Mouse (Mus musculus) cerebellum, adult 11 months (tissue): ENCODE measurements around the gene Eci1.
"Not testable (repeated sequence)": the region's sequence is repeated elsewhere in the genome, so short reads cannot be mapped to it uniquely, and the experiment has no call there.

ENCODE experiments used
- DNase-seq: peaks from one replicate; pipeline ENCODE4 v3.0.0; 2022

Gene Eci1

DNA sequence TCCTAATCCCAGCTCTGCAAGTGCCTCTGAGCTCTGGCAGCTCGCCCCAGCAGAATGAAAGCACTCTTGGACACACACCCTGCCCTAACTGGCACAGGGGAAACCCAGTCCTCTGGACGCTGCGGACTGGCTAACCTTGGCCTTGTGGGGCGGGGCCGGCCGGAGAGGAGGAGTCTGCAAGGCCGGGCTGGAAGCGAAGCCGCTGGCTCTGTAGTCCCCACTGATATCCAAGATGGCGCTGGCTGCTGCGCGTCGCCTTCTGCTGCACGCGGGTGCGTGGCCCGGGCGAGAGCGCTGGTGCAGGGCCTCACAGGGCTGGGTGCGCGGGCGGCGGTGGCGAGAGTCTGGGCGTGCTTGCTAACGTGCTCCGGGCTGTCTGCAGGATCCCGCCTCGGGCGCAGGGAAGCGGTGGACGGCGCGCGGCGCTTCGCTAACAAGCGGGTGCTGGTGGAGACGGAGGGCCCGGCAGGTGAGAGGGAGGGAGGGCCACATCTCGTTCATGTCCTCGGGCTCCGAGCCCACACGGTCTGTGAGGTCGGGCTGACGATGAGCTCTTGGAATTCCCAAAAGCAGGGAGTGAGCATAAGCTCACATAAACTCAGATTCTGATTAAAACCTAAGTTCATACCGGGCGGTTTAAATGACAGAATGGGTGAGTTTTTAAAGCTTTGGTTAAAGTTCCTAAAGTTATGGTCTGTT is at the start of gene Eci1:
Gene Eci1, plus strand, starts transcription at position 171 of the 699 bp plus-strand sequence.
- DNase-seq: peak; percentile 96

DNA sequence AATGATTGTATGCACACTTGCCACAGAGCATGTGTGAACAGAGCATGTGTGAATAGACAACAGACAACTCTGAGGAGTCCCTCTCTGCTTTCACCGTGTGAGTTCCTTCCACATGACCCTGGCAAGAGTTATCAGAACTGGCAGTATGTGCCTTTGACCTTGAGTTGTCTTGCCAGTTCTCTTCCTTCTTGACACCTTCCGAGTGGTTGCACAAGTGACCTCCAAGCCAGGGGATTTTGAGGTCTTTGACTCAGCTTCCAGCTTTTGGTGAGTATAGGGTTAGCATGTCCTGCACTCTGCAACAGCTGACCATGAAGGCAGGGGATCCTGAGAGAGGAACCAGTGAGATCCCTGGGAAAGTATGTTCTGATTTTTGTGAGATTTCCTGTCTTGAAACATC is 47.9 kb upstream of the Eci1 start:
- DNase-seq: no peak

DNA sequence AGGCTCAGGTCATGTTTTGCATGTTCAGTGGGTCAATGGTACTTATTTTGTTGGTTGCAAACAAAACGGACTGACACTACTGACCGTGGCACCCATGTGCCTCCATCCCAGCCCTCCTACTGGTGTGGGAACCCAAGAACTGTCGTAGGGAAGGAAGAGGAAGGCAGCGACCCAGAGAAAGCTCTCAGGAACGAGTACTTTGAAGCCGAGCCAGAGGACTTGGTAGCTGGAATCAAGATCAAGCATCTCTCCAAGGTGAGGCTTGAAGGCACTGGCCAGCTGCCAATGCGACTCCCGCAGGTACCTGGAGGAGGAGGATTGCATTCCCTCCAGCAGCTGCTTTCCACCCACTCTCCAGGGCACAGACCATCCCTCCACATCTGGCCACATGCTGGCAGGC is 42.7 kb upstream of the Eci1 start:
- no peak for DNase-seq

DNA sequence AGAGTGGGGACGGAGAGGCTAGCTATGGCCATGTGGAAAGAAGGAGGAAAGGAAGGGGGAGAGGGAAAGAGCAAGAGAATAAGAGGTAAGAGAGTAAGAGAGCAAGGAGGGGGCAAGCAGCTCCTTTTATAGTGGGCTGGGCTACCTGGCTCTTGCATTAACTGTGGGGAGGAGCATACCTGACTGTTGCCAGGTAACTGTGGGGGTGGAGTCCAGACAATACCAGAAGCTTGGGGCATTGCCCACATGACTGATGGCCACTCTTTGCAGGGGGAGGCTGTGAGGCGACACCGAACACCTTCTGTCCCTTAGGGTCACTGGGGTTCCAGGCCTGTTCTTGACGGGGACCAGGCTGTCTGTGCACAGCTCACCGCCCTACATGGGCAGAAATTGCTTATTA is 37.7 kb upstream of the Eci1 start:
- no peak for DNase-seq

DNA sequence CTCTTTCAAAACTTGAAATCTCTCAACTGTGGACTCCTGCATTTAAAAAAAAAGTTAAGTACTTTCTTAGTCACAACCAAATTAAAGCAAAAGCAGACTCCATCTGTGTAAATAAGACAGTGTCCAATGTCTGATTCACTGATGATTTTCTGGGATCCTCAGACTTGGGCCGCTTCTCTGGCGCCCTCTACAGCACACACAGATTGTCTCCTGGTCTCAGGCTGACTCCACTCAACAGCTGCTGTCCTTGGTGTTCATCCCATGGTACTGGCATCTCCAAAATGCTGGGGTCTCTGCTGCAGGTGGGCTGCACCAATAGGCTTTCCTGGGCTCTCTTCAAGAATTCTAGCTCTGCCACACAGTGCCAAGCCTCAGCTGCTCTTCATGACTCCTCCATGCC is 36.6 kb upstream of the Eci1 start:
- DNase-seq: peak; percentile 41

DNA sequence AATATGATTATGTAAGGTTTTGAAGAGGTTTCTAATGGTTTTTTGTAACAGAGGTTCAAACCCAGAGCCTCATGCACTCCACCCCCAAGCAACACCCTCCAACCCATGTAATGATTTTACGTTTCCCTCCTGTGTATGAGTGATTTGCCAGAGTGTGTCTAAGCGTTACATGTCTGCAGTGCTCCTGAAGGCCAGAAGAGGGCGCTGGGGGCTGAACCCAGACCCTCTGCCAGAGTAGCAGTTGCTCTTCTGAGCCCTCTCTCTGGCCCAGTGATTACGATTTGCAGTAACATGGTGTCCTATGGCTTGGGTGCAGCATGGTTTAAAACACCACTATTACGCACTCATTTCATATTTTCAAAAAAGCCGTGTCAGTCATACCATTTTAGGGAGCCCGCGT is 35.3 kb upstream of the Eci1 start:
- no peak for DNase-seq

DNA sequence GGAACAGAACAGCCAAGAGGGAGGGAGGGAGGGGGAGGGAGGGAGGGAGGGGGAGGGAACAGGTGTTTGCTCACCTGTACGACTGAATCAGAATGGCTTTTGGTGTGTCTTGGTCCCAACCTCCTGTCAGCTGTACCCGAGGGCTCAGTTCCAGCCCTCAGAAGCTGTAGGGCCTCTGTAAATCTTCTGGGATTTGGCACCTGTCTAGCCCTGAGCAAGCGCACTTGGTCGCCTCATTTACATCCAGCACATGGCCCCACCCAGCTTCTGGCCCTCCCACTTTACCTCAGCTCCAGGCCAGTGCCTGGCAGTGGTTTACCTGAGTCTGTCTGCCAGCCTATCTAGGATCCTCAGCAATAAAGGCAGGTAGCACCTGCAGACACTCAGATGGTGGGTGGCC is 32.9 kb upstream of the Eci1 start:
- DNase-seq: no peak

DNA sequence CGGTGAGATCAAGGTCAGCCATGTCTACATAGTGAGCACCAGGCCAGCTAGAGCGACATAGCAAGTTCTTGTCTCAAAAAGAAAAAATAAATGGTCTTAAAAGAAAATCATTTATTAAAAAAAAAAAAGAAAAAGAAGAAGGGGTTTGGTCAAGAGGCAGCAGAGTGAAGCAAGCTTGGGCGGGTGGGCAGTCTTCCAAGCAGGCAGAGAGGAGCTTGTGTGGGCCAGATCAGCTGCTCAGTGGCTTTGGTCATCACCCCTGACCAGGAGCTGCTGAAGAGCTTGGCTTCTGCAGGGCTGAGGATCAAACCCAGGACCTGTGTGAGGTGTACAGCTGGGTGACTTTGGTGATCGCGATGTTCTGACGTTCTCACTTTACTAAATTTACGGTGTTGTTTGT is 32.0 kb upstream of the Eci1 start:
- DNase-seq: no peak

DNA sequence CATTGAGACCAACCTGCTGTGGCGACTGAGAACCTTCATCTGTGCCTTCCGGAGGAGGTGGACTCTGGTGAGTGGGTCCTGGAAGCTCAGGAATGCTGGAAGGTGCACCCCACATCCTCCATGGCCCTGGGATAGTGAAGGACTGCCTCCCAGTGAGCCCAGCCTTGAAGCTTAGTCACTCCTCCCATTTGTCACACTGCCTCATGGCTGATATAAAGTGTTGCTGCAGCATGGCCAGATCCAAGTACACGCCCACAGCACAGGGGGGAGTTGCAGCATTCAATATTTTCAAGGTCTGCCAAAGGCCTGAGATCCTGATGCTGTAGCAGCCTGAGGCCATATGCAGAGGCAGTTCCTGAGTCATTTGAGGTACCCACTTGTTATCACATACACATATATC is 24.1 kb upstream of the Eci1 start:
- no peak for DNase-seq

DNA sequence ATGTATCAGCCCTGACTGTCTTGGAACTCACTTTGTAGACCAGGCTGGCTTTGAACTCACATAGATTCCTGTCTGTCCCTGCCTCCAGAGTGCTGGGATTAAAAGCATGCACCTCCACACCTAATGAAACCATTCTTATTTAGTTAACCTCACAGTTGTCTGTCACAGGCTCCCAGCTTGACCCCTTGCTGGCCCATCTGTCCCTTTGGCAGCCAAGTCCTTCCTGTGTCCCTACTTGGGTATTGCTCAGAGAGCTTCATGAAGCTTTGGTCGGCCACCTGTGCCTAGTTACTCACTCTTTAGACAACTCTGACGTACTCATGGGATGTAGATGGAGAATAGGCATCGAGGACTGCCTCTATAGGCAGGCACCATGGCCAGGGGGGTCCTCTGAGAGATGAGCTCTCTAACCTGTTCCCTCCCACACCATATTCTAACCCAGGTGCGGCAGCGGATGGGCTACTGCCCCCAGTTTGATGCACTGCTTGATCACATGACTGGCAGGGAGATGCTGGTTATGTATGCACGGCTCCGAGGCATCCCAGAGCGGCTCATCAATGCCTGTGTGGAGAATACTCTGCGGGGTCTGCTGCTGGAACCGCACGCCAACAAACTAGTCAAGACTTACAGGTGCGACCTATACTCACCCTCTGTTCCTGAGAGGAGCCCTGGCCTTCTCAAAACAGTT is 19.2 kb upstream of the Eci1 start:
- DNase-seq: peak; percentile 47

DNA sequence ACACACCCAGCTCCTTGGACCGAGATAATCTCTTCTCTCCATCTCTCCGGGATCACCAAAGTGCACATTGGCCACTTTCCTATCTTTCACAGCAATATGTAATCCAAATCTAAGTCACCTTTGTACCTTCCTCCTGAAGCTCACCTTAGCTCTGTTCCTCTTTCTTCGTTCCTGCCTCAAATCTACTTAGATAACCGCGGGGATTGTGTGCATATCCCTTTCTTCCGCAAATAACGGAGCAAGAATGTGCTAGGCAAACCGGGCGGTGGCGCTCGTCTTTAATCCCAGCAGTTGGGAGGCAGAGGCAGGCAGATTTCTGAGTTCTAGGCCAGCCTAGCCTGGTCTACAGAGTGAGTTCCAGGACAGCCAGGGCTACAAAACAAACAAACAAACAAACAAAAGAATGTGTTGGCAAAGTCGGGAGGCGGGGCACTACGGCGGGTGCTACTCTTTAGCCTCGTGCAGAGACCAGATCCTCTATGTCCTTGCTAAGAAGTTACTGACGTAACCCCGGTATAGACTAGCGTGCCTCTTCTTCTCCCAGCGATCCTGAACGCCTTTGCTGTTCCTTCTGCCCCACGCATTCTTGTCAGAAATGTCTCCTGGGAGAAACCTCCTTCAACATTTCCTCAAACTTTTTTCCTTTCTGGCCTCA is 12.8 kb upstream of the Eci1 start:
- DNase-seq: no peak

DNA sequence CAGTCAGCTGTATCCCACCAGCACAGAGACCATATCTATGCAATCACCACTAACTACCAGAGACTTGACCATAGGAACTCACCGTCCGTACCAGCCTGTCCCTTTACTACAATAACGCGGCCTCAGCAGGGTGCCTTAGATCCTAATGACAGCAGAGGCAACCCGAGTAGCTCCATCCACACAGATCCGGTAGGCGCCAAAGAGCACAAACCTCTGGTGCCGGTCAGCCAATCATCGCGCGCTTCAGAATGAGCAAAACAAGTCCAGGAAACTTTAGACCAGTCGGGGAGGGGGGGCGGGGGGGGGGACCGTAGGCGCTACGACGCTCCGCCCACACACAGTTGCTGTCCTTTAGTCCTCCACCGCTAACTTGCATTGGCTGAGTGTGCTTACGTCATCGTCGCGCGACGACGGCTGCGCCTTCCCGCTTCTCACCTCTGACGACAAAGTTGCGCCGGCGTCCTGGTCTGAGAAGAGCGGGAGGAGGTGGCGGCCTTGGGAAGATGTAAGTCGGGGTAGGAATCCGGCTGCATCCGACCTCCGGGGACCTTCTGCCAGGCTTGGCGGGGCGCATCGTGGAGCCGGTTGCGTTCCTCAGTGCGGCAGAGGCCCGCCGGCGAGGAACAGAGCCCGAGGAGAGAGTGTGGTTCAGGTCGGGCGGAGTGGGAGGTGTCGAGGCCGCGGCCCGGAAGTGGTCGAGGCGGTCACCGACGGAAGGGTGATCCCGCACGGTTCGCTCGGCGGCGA is 12.0 kb upstream of the Eci1 start, which contains the start of gene Rnps1:
Gene Rnps1, plus strand, starts transcription at position 336 of the 747 bp plus-strand sequence.
- DNase-seq: peak; percentile 87

DNA sequence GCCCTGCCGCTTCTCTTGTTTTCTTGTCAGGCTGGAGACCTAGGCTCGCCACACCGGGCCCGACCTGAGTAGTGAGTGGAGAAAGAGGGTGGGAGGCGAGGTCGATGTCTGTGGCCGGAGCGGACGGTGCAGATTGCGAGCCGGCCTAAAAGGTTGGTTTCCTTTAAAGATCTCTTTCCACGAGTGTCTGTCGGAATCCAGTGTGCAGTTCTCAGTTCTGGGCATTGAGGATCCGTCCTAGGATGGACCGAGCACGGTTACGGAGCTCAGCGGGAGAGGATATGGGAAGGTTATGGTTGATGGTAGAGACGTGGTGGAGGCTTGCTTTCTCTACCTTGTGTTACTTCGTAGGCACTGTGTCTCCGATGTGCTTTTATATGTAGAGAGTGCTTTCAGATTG is 11.4 kb upstream of the Eci1 start:
- no peak for DNase-seq

DNA sequence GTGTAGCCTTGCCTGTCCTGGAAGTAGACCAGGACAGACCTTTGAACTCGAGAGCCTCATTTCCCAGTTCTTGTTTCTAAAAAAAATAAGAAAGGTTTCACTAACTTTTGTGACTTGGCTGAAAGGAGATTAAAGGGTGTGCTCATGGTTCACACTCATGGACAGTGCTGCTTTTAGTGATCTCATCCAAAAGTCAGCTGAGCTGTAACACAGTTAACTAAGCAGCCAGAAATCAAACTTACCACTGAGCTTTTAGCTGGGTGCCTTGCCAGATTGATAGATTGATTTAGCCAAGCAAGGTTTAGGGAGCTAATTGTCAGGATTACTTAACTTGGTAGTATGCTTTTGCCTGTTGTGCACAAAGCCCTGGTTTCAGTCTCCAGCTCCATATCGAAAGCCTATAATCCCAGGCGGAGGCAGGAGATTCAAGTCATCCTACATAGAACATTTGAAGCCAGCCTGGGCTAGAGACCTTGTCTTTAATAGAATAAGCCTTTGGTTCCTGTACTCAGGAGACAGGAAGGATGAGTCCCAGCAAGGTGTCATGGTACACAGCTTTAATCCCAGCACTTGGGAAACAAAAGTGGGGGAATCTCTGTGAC is 10.3 kb upstream of the Eci1 start:
- DNase-seq: no peak

DNA sequence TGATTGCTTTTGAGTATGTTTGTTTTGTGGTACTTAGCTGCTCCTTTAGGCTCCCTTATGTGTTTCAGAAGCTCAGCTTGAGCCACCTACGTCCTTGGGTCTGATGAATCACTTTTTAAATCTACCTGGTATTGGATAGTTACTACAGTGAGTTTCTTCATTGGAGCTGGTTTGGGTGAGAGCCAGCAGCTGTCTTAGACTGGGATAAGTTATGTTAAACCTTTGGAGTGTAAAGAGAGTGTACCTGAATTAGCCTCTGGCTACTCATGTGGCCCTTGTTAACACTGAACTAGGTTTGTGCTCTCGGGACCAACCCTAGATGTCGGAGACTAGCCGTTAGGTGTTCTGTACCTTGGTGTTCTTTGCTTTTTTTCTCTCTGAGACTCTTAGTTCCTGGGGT is 3.3 kb upstream of the Eci1 start:
- DNase-seq: no peak

DNA sequence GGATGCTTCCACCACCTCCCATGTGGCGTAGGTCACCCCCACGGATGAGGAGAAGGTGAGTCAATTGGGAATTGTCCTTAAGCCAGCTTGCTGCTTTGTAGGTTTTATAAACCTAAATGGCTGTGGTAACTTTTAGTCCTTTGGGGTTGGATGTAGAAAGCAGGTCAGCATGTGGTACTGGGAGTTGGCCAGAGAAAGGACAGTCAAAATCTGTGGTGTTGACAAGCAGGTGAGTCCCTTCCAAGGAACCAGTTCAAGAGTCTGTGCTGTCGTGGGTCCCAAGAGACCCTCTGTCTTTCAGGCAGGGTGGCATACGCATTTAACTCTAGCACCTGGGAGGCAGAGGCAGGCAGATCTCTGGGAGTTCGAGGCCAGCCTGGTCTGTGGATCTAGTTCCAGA is 2.0 kb upstream of the Eci1 start:
- DNase-seq: no peak

DNA sequence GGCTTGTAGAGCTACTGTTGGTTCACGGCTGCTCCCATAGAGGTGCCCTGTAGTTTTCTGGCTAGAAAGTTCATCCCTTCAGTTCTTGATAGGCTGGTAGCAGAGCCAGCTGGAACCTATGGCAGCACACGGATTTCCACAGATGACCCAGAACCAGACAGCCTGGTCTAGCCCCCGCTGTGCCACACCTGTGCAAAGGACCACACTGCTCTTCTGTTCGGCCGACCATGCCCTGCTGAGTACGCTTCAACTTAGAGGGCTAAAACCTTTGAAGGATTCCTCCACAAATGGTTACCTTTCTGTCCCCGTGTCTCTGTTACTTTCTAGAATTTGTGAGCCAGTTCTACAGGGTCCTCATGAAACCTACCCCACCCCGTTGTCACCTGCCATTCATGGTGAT is 1.1 kb upstream of the Eci1 start:
- not testable (repeated sequence) for DNase-seq

DNA sequence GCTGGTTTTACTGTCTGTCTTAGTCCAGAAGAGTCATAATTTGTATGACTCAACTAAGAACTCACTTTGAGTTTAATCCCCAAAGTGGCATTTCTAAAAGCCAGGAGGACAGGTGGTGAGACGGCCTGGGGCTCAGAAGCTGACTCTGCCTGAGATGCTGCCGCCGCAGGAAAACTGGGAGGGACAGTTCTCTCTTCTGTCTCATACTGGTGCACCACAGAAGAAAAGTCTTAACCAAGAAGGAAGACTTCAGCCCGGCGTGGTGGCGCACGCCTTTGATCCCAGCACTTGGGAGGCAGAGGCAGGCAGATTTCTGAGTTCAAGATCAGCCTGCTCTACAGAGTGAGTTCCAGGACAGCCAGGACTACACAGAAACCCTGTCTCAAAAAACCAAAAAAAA is 536 bp upstream of the Eci1 start:
- DNase-seq: no peak

DNA sequence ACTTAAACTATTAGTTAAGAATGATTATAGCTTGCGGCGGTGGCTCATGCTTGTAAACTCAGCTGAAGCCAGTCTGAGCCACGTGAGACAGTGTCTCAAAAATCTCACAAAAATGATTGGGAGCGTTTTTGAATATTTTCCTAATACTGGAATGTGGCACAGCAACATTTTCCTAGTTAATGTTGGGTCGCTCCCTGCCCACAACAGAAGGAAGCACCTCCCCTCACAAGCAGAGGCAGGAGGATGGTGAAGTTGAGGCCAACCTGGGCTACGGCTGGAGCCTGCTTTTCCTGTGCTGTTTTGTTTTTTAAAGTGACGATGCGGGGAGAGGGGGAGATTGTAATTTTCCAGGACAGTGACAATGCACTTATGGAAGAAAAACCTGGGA is 723 bp downstream of the Eci1 start:
- no peak for DNase-seq

DNA sequence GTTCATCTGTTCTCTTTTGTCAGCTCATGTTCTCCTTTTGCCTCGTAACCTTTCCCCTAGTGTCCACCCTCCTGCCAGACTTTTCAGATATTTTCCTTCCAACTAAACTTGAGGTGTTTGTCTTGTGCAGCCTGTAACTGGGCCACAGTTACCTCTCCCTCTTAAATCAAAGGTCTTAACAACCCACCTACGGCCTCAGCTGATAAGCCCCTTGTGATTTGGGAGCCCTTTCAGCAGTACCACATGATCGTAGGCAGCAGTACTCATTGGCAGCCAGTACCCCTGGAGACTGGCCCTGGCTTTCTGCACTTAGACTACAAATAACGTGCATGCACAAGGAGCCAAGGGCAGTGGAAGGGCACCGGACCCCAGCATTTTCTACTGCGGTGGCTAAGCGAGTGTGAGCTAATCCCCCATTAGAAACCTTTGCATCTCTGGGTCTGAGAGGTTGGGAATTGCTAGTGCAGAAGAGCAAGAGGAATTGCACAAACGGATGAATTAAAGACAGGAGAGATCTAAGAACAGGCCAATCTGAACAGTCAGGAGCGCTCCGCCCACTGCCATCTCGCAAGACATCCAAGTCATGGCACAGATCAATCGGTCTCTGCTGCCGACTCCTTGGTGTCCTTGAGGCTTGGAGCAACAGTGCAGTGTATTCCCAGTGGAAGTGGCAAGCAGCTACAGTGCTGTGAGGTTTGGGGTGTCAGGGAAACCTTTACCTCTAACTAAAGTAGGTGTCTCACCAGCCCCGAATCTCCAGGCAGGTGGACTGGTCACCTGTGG is 3.0 kb downstream of the Eci1 start:
- DNase-seq: no peak

DNA sequence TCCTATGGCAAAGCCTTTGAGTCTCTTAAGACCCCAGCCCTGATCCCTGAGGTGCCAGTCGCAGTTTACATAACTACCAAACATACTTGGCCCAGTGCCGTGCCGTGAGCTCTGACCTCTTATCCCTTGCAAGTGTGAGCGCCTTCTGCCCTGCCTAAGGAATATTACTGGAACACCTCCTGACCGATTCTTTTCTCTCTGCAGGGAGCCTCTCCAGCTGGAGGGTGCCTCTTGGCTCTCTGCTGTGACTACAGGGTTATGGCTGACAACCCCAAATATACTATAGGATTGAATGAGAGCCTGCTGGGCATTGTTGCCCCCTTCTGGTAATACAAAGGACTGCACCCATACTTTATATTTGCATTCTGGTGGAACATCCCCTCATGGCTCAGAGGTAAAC is 10.6 kb downstream of the Eci1 start:
- DNase-seq: peak; percentile 50

DNA sequence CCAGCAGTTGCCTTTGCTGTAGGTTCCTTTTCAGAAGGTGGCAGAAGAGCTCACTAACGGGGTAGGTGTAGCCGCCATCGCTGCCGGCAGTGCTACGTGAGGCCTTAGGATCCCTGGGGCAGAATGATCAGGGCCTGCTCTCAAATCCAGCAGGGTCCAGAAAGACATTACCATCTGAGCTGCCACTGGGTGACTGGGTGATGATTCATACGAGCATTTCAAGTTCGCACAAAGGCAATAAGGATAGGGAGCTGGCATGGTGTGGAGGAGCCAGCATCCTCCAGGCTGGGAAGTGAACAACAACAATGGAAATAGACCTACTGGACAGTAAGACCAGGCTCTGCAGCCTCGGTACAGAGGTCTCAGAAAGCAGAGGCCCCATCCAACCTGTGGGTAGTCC is 13.9 kb downstream of the Eci1 start:
- DNase-seq: no peak
